Mouse (Mus musculus): ENCODE results near the gene Iqsec2.

DNA sequence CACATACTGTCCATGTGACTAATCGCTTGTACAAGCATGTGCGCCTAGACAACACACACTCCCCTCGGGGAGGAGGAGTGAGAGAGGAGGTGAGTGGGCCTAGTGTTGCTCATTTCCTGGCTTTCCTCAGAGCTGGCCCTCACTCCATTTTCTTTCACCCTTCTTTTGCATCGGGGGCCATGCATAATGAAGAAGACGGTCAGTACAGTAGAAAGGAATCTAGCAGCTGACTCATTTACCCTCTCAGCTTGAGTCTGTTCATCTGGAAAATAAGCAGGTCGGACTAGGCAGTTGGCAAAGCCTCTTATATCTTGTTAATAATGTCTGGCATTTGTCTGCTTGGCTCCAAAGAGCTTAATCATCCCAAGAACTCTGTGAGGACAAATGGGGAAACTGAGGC is 22.1 kb downstream of the Iqsec2 start:
- TF ChIP-seq CTCF (IDR thresholded peaks at IDR 0.05; ENCODE audit: low read depth): no peak
- TF ChIP-seq EP300 (IDR thresholded peaks at IDR 0.05; ENCODE audit: low read depth): no peak
